In the genomic region with DNA sequence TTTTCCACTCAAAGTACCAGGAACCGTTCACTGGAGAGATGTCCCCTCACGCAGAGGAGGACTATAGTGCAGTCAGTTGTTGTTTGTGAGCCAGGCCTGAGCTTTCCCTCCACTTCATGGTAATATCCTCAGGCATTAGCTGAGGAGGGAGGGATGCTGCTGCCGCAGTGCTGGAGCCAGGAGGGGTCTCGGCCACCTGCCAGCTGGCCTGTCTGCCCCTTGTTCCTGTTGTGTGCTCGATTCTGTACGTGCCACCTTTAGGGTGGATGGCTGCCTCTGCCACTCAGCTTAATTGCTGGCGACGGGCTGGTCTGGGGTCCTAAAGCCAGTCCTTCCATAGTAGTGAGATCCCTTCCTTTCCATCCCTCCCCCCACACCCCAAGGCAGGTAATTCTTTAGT, we compare ENCODE assay signal across 28 mouse cellular contexts.
"Had no signal": no experiment of that assay in that cellular context is flagged by ENCODE, and none has a peak within 500 bp of the region (broad histone marks: within the 10 kb centered on the region; RNA-seq: fewer than 3 reads in every experiment).

No protein-coding gene starts in this region.

- H3K4me3 ChIP-seq: gastrocnemius, adult 2 months; heart, adult 2 months; heart, embryonic 13.5 days; heart, embryonic 15.5 days; hindbrain, embryonic 10.5 days; hindbrain, embryonic 12.5 days; layer of hippocampus, adult 2 months; limb, embryonic 10.5 days; limb, embryonic 12.5 days; liver, embryonic 13.5 days; liver, embryonic 15.5 days had no signal

- H3K27ac ChIP-seq: gastrocnemius, adult 2 months; heart, adult 2 months; heart, embryonic 13.5 days; heart, embryonic 15.5 days; hindbrain, embryonic 10.5 days; hindbrain, embryonic 12.5 days; hindbrain, embryonic 14.5 days; layer of hippocampus, adult 2 months; limb, embryonic 10.5 days; limb, embryonic 12.5 days; liver, embryonic 13.5 days; liver, embryonic 15.5 days had no signal

- H3K9ac ChIP-seq: heart, embryonic 13.5 days; heart, embryonic 15.5 days; hindbrain, embryonic 12.5 days; hindbrain, embryonic 14.5 days; limb, embryonic 12.5 days; liver, embryonic 13.5 days; liver, embryonic 15.5 days; liver, postnatal 0 days had no signal

- ATAC-seq: hindbrain, embryonic 16.5 days; inflammation-experienced regulatory T-cells, adult 6 months; intestine, postnatal 0 days; liver, postnatal 0 days had no signal

- H3K4me2 ChIP-seq: heart, embryonic 11.5 days; heart, embryonic 13.5 days; heart, embryonic 15.5 days; hindbrain, embryonic 12.5 days; hindbrain, embryonic 14.5 days; limb, embryonic 12.5 days; liver, embryonic 11.5 days; liver, embryonic 13.5 days; liver, embryonic 15.5 days had no signal

- DNase-seq: gastrocnemius, adult 2 months; gastrocnemius, postnatal 10 days; gastrocnemius, postnatal 25 days; heart, adult 2 months; heart, postnatal 36 days; kidney, adult 18-20 months; kidney, adult 8-10 months; kidney, postnatal 10 days; kidney, postnatal 25 days; kidney, postnatal 4 days; liver; liver, embryonic 13.5 days; liver, postnatal 0 days; lung, adult 2 months had no signal

- H3K27me3 ChIP-seq: heart, embryonic 13.5 days; heart, embryonic 15.5 days; hindbrain, embryonic 12.5 days; limb, embryonic 12.5 days; liver, embryonic 13.5 days; liver, embryonic 15.5 days had no signal

- H3K9me3 ChIP-seq: heart, embryonic 13.5 days; heart, embryonic 15.5 days; hindbrain, embryonic 10.5 days; hindbrain, embryonic 12.5 days; limb, embryonic 10.5 days; limb, embryonic 12.5 days; liver, embryonic 13.5 days; liver, embryonic 15.5 days had no signal

- H3K4me1 ChIP-seq: hindbrain, embryonic 10.5 days; hindbrain, embryonic 12.5 days; limb, embryonic 10.5 days; limb, embryonic 12.5 days had no signal
